Mouse (Mus musculus): ENCODE results near the gene Engase. TPM values are rescaled to one million over a fixed set of nuclear protein-coding genes. Genes with fewer than 3 reads are reported as not detected.
A peak's percentile ranks its signal among the peaks of the same experiment; 100 is the strongest.

The Engase gene
- total RNA-seq, 1 experiment from 2014 or later: 2.8 TPM

DNA sequence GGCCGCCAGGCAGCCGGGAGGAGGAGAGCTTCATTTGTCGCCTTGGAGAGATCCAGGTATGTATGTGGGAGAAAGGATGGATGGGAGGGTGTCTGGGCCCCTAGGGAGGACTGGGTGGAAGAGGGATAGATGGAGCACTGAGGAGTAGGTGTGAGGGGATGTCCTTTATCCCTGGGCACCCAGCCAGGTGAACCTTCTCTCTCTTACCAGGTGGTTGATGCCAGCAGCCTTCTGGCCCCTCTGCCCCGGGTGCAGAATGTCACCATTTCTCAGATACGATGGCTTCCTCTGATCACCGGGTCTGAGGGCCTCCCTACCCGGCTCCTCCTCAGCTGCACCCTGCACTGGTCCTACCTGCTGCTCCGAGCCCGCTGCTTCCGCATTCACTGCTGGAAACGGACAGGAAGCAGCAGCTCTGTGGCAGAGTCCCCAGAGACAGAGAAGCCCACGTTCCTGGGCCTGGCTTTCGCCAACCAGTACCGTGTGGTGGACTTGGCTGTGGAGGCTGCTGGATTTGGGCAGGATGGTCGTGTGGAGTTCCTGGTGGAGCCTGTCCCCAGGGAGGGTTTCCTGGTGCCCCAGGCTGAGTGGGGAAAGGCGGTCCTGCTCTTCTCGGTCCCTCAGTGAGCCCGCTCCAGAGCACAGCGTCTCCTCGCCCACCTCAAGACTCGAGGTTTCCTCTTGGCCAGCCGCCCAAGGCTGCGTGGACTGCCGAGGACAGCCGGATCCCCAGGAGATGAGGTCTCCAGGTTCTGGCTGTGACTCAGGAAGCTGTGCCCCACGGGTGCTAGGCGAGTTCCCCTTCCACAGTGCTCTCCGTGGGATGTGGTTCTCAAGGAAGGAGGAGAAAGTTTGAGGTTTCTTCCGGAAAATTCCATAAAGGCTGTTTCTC is 10.5 kb downstream of the Engase start:
- ATAC-seq (replicated peaks; ENCODE audit: low read depth, poor library complexity, severe bottlenecking): no peak

- no peak for ATAC-seq (replicated peaks; ENCODE audit: low read depth, poor library complexity, severe bottlenecking)
Measured at GRCm38 (mm10) chr11:118488191-118488906, 11.7 kb downstream of the Engase start.

- no peak for ATAC-seq (replicated peaks; ENCODE audit: low read depth, poor library complexity, severe bottlenecking)
Measured at GRCm38 (mm10) chr11:118488907-118489270, 12.3 kb downstream of the Engase start.

DNA sequence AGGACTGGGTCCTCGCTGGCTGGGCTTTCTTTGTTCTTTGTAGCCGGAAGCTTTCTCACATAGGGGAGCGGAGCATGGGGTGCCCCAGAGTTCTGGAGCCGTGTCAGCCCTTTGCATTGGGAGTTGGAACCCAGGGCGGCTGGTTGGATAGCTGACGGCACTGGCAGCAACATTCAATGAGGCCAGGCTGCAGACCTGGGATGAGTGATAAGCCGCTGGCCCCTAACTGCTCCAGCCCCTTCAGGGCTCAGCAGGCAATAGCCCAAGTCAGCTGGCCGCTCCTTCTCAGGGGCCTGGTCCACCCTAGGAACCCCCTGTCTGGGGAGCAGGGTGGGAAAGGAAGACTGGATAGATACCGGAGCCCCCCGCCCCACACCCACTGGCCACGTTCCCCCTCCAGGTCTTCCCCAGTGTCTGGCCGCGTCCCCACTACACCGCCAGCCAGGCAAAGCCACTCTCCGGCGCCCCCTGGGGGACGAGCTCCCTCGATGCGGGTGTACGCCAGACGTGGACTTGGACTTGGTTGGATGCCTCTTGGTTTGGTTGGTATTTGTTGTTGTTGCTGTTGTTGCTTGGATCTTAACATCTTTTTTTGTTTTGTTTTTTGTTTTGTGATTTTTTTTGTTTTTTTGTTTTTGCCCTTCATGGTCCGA is 14.1 kb downstream of the Engase start:
- peak; percentile 82 for ATAC-seq (replicated peaks; ENCODE audit: low read depth, poor library complexity, severe bottlenecking)

DNA sequence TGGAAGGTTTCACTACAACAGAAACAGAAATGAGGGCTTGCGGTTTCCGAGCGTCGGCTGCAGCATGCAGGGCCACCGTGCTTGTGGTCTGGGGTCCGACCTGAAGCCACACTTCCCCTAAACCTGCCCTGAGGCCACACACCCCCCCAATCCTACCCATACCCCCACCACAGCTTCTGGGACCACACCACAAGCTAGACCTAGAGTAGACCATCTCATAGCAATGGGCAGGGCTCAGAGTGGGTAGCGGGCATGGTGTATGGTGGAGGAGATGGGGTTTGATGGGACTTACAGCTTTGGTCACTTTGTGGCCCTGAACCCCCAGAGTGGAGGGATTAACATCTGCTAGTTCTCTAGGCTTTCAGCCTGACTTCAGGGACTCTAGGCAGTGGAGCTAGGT is 14.6 kb downstream of the Engase start:
- no peak for ATAC-seq (replicated peaks; ENCODE audit: low read depth, poor library complexity, severe bottlenecking)

- no peak for ATAC-seq (replicated peaks; ENCODE audit: low read depth, poor library complexity, severe bottlenecking)
Measured at GRCm38 (mm10) chr11:118493458-118493857, 16.8 kb downstream of the Engase start.

- ATAC-seq (replicated peaks; ENCODE audit: low read depth, poor library complexity, severe bottlenecking): no peak
Measured at GRCm38 (mm10) chr11:118494001-118494737, 17.5 kb downstream of the Engase start.

- no peak for ATAC-seq (replicated peaks; ENCODE audit: low read depth, poor library complexity, severe bottlenecking)
Measured at GRCm38 (mm10) chr11:118495065-118495464, 18.4 kb downstream of the Engase start.

- ATAC-seq (replicated peaks; ENCODE audit: low read depth, poor library complexity, severe bottlenecking): no peak
Measured at GRCm38 (mm10) chr11:118496066-118496689, 19.5 kb downstream of the Engase start.

DNA sequence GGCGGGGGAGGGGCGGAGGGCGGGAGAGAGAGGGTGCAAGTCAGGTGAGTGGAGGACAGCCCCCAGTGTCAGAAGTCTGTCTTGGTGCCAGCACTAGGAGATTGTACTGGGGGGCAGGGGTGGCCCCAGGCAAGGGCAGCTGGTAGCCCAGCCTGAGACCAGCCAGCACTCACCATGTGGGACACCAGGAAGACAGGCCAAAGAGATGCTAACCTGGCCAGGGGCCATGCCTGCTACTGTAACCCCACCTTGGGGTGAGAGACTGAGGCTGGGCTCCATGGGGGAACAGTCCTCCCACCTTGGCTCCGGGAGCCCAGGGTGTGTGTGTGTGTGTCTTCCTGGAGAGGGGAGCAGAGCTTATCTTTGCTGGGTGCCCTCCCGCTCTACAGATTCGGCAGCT is 26.4 kb downstream of the Engase start:
- no peak for ATAC-seq (replicated peaks; ENCODE audit: low read depth, poor library complexity, severe bottlenecking)

- no peak for ATAC-seq (replicated peaks; ENCODE audit: low read depth, poor library complexity, severe bottlenecking)
Measured at GRCm38 (mm10) chr11:118503418-118504179, 27.0 kb downstream of the Engase start.

GRCm38 (mm10) chr11:118504180-118504454 is 27.5 kb downstream of the Engase start:
- no peak for ATAC-seq (replicated peaks; ENCODE audit: low read depth, poor library complexity, severe bottlenecking)

DNA sequence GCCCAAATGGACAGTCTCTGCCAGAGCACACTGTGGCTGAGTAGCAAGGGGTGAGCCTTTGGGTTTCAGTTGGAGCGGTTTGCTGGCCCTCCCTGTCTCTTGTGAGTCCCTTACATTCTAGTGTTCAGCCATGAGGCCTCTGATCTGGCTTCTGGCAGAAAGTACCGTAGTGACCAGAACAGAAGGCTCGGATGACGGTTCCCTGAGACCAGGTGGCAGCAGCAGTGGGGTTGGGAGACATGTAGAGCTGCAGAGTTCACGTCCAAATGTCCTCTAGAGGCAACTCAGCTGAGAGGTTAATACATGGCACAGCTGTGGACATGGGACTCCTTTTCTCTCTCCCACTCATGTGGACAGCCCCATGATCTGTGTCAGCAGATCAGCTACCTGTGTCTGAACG is 30.5 kb downstream of the Engase start:
- no peak for ATAC-seq (replicated peaks; ENCODE audit: low read depth, poor library complexity, severe bottlenecking)

GRCm38 (mm10) chr11:118507904-118508303 is 31.3 kb downstream of the Engase start:
- ATAC-seq (replicated peaks; ENCODE audit: low read depth, poor library complexity, severe bottlenecking): peak; percentile 66

GRCm38 (mm10) chr11:118508341-118508740 is 31.7 kb downstream of the Engase start:
- no peak for ATAC-seq (replicated peaks; ENCODE audit: low read depth, poor library complexity, severe bottlenecking)

- no peak for ATAC-seq (replicated peaks; ENCODE audit: low read depth, poor library complexity, severe bottlenecking)
Measured at GRCm38 (mm10) chr11:118511851-118512250, 35.2 kb downstream of the Engase start.

GRCm38 (mm10) chr11:118512257-118512910 is 35.8 kb downstream of the Engase start:
- ATAC-seq (replicated peaks; ENCODE audit: low read depth, poor library complexity, severe bottlenecking): no peak

DNA sequence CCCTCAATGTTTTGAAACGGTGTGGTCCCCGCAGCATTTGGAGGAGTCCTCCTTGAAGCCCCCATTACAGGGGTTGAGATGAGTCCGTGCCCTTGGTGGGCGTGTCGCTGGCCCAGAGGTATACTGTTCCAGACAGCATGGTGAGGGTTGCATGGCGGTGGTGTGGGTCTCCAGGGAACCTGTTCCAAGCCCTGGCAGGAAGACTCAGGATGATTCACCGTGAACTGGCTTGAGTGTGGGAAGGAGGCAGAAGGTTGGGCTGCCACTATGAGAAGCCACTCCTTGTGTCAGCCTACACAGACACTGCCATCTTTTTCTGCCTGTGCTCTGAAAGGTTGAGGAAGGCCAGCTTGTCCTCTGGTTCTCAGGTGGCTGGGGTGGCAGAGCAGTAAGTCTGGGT is 41.3 kb downstream of the Engase start:
- ATAC-seq (replicated peaks; ENCODE audit: low read depth, poor library complexity, severe bottlenecking): no peak

GRCm38 (mm10) chr11:118518743-118519142 is 42.1 kb downstream of the Engase start:
- ATAC-seq (replicated peaks; ENCODE audit: low read depth, poor library complexity, severe bottlenecking): no peak
